Mouse (Mus musculus) hindbrain, embryonic 12.5 days (tissue): ENCODE data around the gene Acta2. TPM values are rescaled to one million over a fixed set of nuclear protein-coding genes. Genes with fewer than 3 reads are reported as not detected.

ENCODE experiments used
- ATAC-seq: fragments of 200-750 bp; cut with Nextera tagmentation; 2 replicates; pipeline ENCODE4 v1.8.0; 2017; ENCODE audit warnings: moderate TSS enrichment; ENCODE audit not compliant: low FRiP score
- H3K27ac ChIP-seq: fragments of 300-500 bp; sonication (generic); 2 replicates; pipeline ENCODE4 v1.5.1; 2016; ENCODE audit warnings: mild to moderate bottlenecking
- H3K27me3 ChIP-seq: fragments of 300-500 bp; sonication (generic); 2 replicates; pipeline ENCODE4 v1.6.1; 2016; ENCODE audit warnings: mild to moderate bottlenecking
- H3K36me3 ChIP-seq: fragments of 300-500 bp; sonication (generic); 2 replicates; pipeline ENCODE4 v1.6.1; 2016; ENCODE audit warnings: mild to moderate bottlenecking
- H3K4me1 ChIP-seq: fragments of 300-500 bp; sonication (generic); 2 replicates; pipeline ENCODE4 v1.6.1; 2016
- H3K4me2 ChIP-seq: fragments of 300-500 bp; sonication (generic); replicated peaks from 2 replicates; pipeline ENCODE4 v1.6.1; 2016; ENCODE audit warnings: mild to moderate bottlenecking
- H3K4me3 ChIP-seq: fragments of 300-500 bp; sonication (generic); 2 replicates; pipeline ENCODE4 v1.5.1; 2016; ENCODE audit warnings: mild to moderate bottlenecking
- H3K9ac ChIP-seq: fragments of 300-500 bp; sonication (generic); 2 replicates; pipeline ENCODE4 v1.6.1; 2016; ENCODE audit warnings: mild to moderate bottlenecking, moderate library complexity
- H3K9me3 ChIP-seq: fragments of 300-500 bp; sonication (generic); replicated peaks from 2 replicates; pipeline ENCODE4 v1.6.1; 2016; ENCODE audit warnings: mild to moderate bottlenecking
- WGBS: fragments of 180-500 bp; shearing (Covaris S2); methylation state at CpG from one replicate; pipeline ENCODE4 v1.1.7; 2016; 5-methylcytosine and 5-hydroxymethylcytosine counted together
- polyA plus RNA-seq: library from polyadenylated mRNA; unstranded; fragments of >200 nt; fragmentation: Nextera tagmentation; extraction: Ambion mirVana; gene quantifications from 2 replicates; pipeline ENCODE4 v1.2.1, GENCODE M21; 2016

Gene Acta2
- polyA plus RNA-seq, 1 experiment from 2014 or later: 45.1 TPM

DNA sequence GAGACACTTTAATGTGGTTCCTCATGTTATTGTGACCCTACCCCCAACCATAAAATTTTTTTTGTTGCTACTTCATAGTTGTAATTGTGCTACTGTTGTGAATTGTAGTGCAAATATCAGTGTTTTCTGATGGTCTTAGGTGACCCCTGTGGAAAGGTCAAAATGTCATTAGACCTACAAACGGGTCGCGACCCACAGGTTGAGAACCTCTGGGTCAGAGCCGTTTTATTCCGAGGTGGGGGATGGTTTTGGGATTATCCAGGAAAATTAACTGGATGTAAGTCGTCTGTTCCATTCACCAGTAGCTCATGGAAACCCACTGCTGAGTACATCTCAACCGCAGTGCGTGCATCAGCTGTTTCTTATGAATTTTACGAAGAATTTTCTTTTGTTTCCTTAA is 61.7 kb downstream of the Acta2 start:
- Histone ChIP-seq H3K4me3 (no peak overlapping the region), H3K27me3 (peaks cover 9% of the 10 kb centered on the region), H3K9ac (no peak overlapping the region), H3K4me2 (peak overlapping the region; percentile 99; the same call in 1 of the 2 replicates), H3K9me3 (no peaks in the 10 kb centered on the region), H3K4me1 (peaks cover 7% of the 10 kb centered on the region; the same call in 1 of the 2 replicates), H3K27ac (no peak overlapping the region), H3K36me3 (no peaks in the 10 kb centered on the region)
- ATAC-seq: no peak
- 58% methylated on average over 9 of the region's 9 CpGs for WGBS

DNA sequence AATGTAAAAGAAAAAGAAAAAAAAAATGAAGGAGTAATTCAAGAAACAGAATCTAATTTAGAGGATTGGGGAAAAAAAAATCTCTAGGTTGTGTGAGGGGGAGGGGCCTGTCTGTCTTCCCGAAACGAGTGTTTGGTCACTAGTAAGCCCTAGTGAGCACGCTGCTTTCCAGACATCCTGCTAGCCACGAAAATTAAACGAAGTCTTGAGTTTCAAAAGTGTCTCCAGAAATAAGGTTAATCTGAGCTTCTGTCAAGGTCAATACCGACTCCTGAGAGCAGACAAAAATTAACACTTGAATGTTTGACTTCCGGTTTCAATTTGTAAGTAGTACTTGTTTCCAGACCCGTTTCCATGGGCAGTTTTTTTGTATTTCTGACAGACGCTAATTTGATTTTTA is 62.2 kb downstream of the Acta2 start:
- 9% methylated on average over 9 of the region's 9 CpGs for WGBS
- Histone ChIP-seq H3K36me3 (no peaks in the 10 kb centered on the region), H3K4me1 (peaks cover 7% of the 10 kb centered on the region; the same call in 1 of the 2 replicates), H3K27me3 (peaks cover 9% of the 10 kb centered on the region), H3K9me3 (no peaks in the 10 kb centered on the region), H3K9ac (no peak overlapping the region), H3K4me3 (peak overlapping the region; percentile 68), H3K4me2 (peak overlapping the region; percentile 99), H3K27ac (no peak overlapping the region)
- no peak for ATAC-seq

DNA sequence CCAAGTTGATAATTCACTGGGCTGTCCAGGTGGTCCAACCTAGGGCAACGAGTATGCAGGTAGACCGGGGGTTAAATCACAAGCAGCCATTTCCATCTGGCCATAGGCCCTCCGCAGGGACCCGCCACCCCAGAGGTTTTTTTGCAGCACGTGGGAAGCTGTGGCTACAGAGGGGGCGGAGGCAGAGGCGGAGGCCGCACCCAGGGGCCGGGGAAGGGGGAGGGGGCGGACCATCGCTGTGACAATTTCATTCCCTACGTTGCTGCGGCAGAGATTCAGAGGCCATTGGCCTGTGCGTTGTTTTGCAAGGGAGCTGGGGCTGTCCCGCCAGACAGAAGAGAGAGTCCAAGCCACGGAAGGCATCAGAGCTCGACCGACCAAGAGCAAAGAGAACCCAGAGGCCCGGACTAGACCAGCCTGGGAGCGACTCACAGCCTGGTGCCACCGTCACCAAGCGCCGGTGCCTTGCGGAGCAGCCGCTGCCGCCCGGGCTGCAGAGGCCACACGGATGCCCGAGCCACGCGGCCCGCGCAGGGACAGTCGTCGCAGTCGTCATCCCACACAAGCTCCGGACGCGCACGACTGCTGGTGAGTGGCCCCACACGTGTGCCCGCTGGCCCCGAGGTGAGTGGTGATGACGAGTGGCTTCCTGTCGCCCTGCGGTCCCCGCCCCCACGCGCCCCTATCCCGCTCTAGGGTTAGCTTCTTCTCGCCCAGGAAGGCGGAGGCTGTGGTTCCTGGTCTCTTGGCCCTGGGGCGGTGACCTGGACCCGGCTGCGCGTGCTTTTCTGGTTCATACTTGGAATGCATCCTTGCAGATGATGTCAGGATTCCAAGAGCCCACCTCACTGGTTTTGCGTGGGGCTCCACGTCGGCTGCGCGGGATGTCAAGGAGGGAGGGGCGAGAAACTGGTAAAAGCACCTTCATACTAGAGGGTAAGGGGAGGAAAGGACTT is 63.1 kb downstream of the Acta2 start, which contains the start of gene Stambpl1:
Stambpl1 (plus strand) TSS at position 222 of the 956 bp plus-strand sequence.
- Histone ChIP-seq H3K27ac (0 out of 2 replicates have a peak within 1 kb of the TSS, but pooled peaks have one; percentile 4), H3K9ac (peak within 1 kb of the TSS; percentile 67), H3K4me1 (peaks cover 7% of the 10 kb centered on the region; the same call in 1 of the 2 replicates), H3K4me3 (peak within 1 kb of the TSS; percentile 68), H3K9me3 (no peaks in the 10 kb centered on the region), H3K4me2 (peak within 1 kb of the TSS; percentile 99), H3K27me3 (peaks cover 9% of the 10 kb centered on the region), H3K36me3 (no peaks in the 10 kb centered on the region)
- WGBS: under 1% methylated on average over 62 of the region's 62 CpGs
- ATAC-seq: peak; percentile 89

DNA sequence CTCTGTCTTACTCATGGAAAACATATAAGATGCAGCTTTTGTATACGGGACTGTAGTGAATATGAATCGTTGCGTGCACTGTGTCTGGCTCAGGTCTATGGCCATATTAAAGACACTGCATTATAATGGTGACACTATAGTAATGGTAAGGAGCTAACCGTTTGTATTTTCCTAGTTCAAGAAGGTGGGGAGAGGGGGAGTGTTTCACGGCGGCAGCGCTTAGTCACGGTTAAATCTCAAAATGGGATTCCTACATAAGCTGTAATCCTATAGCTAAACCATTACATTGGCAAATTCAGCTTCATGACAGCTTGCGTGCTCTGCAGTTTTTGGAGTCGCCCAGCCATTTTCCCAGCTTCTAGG is 63.8 kb downstream of the Acta2 start:
- Histone ChIP-seq H3K4me2 (peak overlapping the region; percentile 99), H3K4me1 (peaks cover 7% of the 10 kb centered on the region; the same call in 1 of the 2 replicates), H3K36me3 (no peaks in the 10 kb centered on the region), H3K27me3 (peaks cover 9% of the 10 kb centered on the region), H3K27ac (no peak overlapping the region), H3K9me3 (no peaks in the 10 kb centered on the region), H3K9ac (no peak overlapping the region; the same call in 1 of the 2 replicates), H3K4me3 (peak overlapping the region; percentile 68)
- ATAC-seq: peak; percentile 33; the same call in 1 of the 2 replicates
- WGBS: 24% methylated on average over 10 of the region's 10 CpGs

Other genes starting within 250 kb of the Acta2 start
- gene Lipk, start 247.3 kb downstream of the Acta2 start, polyA plus RNA-seq: not detected in 2 replicates
- gene Lipn, start 188.2 kb downstream of the Acta2 start, polyA plus RNA-seq: not detected in 2 replicates
- not detected in 2 replicates for gene Lipm, start 154.7 kb downstream of the Acta2 start, polyA plus RNA-seq
- not detected in 2 replicates for gene Ankrd22, start 89.5 kb downstream of the Acta2 start, polyA plus RNA-seq
- gene Stambpl1, start 63.4 kb downstream of the Acta2 start, polyA plus RNA-seq: 4.0 and 4.9 TPM in 2 replicates
- 1.4 and 1.6 TPM in 2 replicates for gene Fas, start 35.1 kb upstream of the Acta2 start, polyA plus RNA-seq
- gene Ch25h, start 219.6 kb upstream of the Acta2 start, polyA plus RNA-seq: 5.5 and 6.1 TPM in 2 replicates